Mouse (Mus musculus) heart, embryonic 11.5 days (tissue): ENCODE results near the gene Srarp. TPM values are rescaled to one million over a fixed set of nuclear protein-coding genes. Genes with fewer than 3 reads are reported as not detected.

Experiments used
- ATAC-seq: fragments of 200-750 bp; cut with Nextera tagmentation; replicated peaks from 2 replicates; pipeline ENCODE4 v1.8.0; 2017; ENCODE audit warnings: moderate library complexity; ENCODE audit not compliant: insufficient number of reproducible peaks, low FRiP score, low TSS enrichment
- H3K27ac ChIP-seq: fragments of 300-500 bp; sonication (generic); 2 replicates; pipeline ENCODE4 v1.5.1; 2014; ENCODE audit warnings: mild to moderate bottlenecking, low read depth, low read length
- H3K27me3 ChIP-seq: fragments of 300-500 bp; sonication (generic); 2 replicates; pipeline ENCODE4 v1.6.1; 2014; ENCODE audit warnings: mild to moderate bottlenecking, low read length, mixed read lengths; ENCODE audit not compliant: control insufficient read depth, insufficient read depth
- H3K36me3 ChIP-seq: fragments of 300-500 bp; sonication (generic); 2 replicates; pipeline ENCODE4 v1.6.1; 2014; ENCODE audit warnings: mild to moderate bottlenecking, low read length, moderate library complexity, mixed read lengths; ENCODE audit not compliant: control insufficient read depth, insufficient read depth
- H3K4me1 ChIP-seq: fragments of 300-500 bp; sonication (generic); 2 replicates; pipeline ENCODE4 v1.6.1; 2014; ENCODE audit warnings: low read length; ENCODE audit not compliant: control insufficient read depth, insufficient read depth
- H3K4me2 ChIP-seq: fragments of 300-500 bp; sonication (generic); 2 replicates; pipeline ENCODE4 v1.6.1; 2014; ENCODE audit warnings: mild to moderate bottlenecking, moderate library complexity
- H3K4me3 ChIP-seq: fragments of 300-500 bp; sonication (generic); 2 replicates; pipeline ENCODE4 v1.5.1; 2014; ENCODE audit warnings: low read depth, low read length
- H3K9ac ChIP-seq: fragments of 300-500 bp; sonication (generic); 2 replicates; pipeline ENCODE4 v1.6.1; 2014; ENCODE audit warnings: mild to moderate bottlenecking, low read depth, low read length, moderate library complexity
- H3K9me3 ChIP-seq: fragments of 300-500 bp; sonication (generic); replicated peaks from 2 replicates; pipeline ENCODE4 v1.6.1; 2016; ENCODE audit warnings: low read length; ENCODE audit not compliant: control insufficient read depth
- WGBS: fragments of 180-500 bp; shearing (Covaris S2); extraction: QIAGEN DNeasy Blood & Tissue Kit; methylation state at CpG from one replicate; pipeline ENCODE4 v1.1.7; 2014; ENCODE audit not compliant: insufficient replicate concordance; 5-methylcytosine and 5-hydroxymethylcytosine counted together
- polyA plus RNA-seq: library from polyadenylated mRNA; unstranded; fragments of >200 nt; fragmentation: Nextera tagmentation; extraction: Ambion mirVana; gene quantifications from 2 replicates; pipeline ENCODE4 v1.2.1, GENCODE M21; 2014

The Srarp gene
- polyA plus RNA-seq, 1 experiment from 2014 or later = not detected

GRCm38 (mm10) chr4:141419398-141420191 is 16.3 kb downstream of the Srarp start:
- WGBS = 51% methylated on average over 27 of the region's 27 CpGs
- Histone ChIP-seq H3K27me3 (no peaks in the 10 kb centered on the region), H3K4me3 (no peak overlapping the region; the same call in 1 of the 2 replicates), H3K9ac (peak overlapping the region; percentile 70), H3K36me3 (0 out of 2 replicates have a peak, but pooled peaks cover 6% of the 10 kb centered on the region), H3K9me3 (no peaks in the 10 kb centered on the region), H3K4me1 (peaks cover 27% of the 10 kb centered on the region), H3K27ac (peak overlapping the region; percentile 97), H3K4me2 (peak overlapping the region; percentile 60)
- no peak for ATAC-seq

GRCm38 (mm10) chr4:141415924-141416323 is 20.0 kb downstream of the Srarp start, which contains the start of gene Clcnkb:
TSS of gene Clcnkb (minus strand) at chr4:141416014.
- no peaks in the 10 kb centered on the region for H3K9me3 ChIP-seq
- H3K36me3 ChIP-seq = no peaks in the 10 kb centered on the region
- no peak for ATAC-seq
- no peaks in the 10 kb centered on the region for H3K27me3 ChIP-seq
- no peak within 1 kb of the TSS for H3K4me3 ChIP-seq
- no peak within 1 kb of the TSS for H3K4me2 ChIP-seq
- peaks cover 17% of the 10 kb centered on the region for H3K4me1 ChIP-seq
- WGBS = 57% methylated on average over 7 of the region's 7 CpGs
- H3K9ac ChIP-seq = no peak within 1 kb of the TSS
- no peak within 1 kb of the TSS for H3K27ac ChIP-seq

GRCm38 (mm10) chr4:141411430-141411992 is 24.4 kb downstream of the Srarp start:
- 19% methylated on average over 22 of the region's 22 CpGs for WGBS
- no peak overlapping the region for H3K9ac ChIP-seq
- no peak overlapping the region for H3K27ac ChIP-seq
- H3K4me1 ChIP-seq = peaks cover 7% of the 10 kb centered on the region
- no peak overlapping the region for H3K4me2 ChIP-seq
- no peak for ATAC-seq
- no peak overlapping the region for H3K4me3 ChIP-seq
- H3K27me3 ChIP-seq = 0 out of 2 replicates have a peak, but pooled peaks cover 3% of the 10 kb centered on the region
- no peaks in the 10 kb centered on the region for H3K36me3 ChIP-seq
- no peaks in the 10 kb centered on the region for H3K9me3 ChIP-seq

GRCm38 (mm10) chr4:141408577-141408976 is 27.3 kb downstream of the Srarp start:
- ATAC-seq = no peak

GRCm38 (mm10) chr4:141406516-141407299 is 29.2 kb downstream of the Srarp start:
- Histone ChIP-seq H3K9ac (0 out of 2 replicates have a peak overlapping the region, but pooled peaks have one; percentile 24), H3K36me3 (no peaks in the 10 kb centered on the region), H3K27ac (no peak overlapping the region), H3K4me1 (peaks cover 12% of the 10 kb centered on the region), H3K9me3 (no peaks in the 10 kb centered on the region), H3K4me3 (no peak overlapping the region), H3K4me2 (0 out of 2 replicates have a peak overlapping the region, but pooled peaks have one; percentile 22), H3K27me3 (0 out of 2 replicates have a peak, but pooled peaks cover 3% of the 10 kb centered on the region)
- ATAC-seq = peak; percentile 62; the same call in 1 of the 2 replicates
- 26% methylated on average over 13 of the region's 14 CpGs for WGBS

More at GRCm38 (mm10) chr4:141408577-141408976, 27.3 kb downstream of the Srarp start:
- H3K4me1 ChIP-seq = peaks cover 12% of the 10 kb centered on the region
- no peak overlapping the region for H3K27ac ChIP-seq
- H3K9ac ChIP-seq = no peak overlapping the region
- H3K4me3 ChIP-seq = no peak overlapping the region
- H3K4me2 ChIP-seq = no peak overlapping the region
- 71% methylated on average over 3 of the region's 3 CpGs for WGBS
- H3K9me3 ChIP-seq = no peaks in the 10 kb centered on the region
- H3K27me3 ChIP-seq = 0 out of 2 replicates have a peak, but pooled peaks cover 3% of the 10 kb centered on the region
- no peaks in the 10 kb centered on the region for H3K36me3 ChIP-seq

- Histone ChIP-seq H3K4me2 (no peak overlapping the region), H3K4me1 (peaks cover 12% of the 10 kb centered on the region), H3K27ac (no peak overlapping the region), H3K36me3 (no peaks in the 10 kb centered on the region), H3K9me3 (no peaks in the 10 kb centered on the region), H3K27me3 (0 out of 2 replicates have a peak, but pooled peaks cover 3% of the 10 kb centered on the region), H3K9ac (no peak overlapping the region), H3K4me3 (no peak overlapping the region)
- 77% methylated on average over 3 of the region's 3 CpGs for WGBS
- no peak for ATAC-seq
Measured at GRCm38 (mm10) chr4:141405314-141405622, 30.6 kb downstream of the Srarp start.

GRCm38 (mm10) chr4:141404518-141405313 is 31.2 kb downstream of the Srarp start:
- Histone ChIP-seq H3K4me1 (peaks cover 12% of the 10 kb centered on the region), H3K9ac (no peak overlapping the region), H3K9me3 (no peaks in the 10 kb centered on the region), H3K4me2 (peak overlapping the region; percentile 55), H3K27me3 (0 out of 2 replicates have a peak, but pooled peaks cover 3% of the 10 kb centered on the region), H3K4me3 (no peak overlapping the region), H3K27ac (no peak overlapping the region), H3K36me3 (no peaks in the 10 kb centered on the region)
- peak; percentile 75 for ATAC-seq
- 7% methylated on average over 15 of the region's 15 CpGs for WGBS

- no peak for ATAC-seq
- H3K4me1 ChIP-seq = no peaks in the 10 kb centered on the region
- H3K9me3 ChIP-seq = no peaks in the 10 kb centered on the region
- no peak overlapping the region for H3K27ac ChIP-seq
- 79% methylated on average over 15 of the region's 15 CpGs for WGBS
- H3K36me3 ChIP-seq = no peaks in the 10 kb centered on the region
- no peak overlapping the region for H3K4me2 ChIP-seq
- peaks cover 15% of the 10 kb centered on the region for H3K27me3 ChIP-seq
- no peak overlapping the region for H3K4me3 ChIP-seq
- no peak overlapping the region for H3K9ac ChIP-seq
Measured at GRCm38 (mm10) chr4:141400171-141400570, 35.7 kb downstream of the Srarp start.
